Mouse (Mus musculus): ENCODE measurements around the gene Map4k3. TPM values are rescaled to one million over a fixed set of nuclear protein-coding genes. Genes with fewer than 3 reads are reported as not detected.
A peak's percentile ranks its signal among the peaks of the same experiment; 100 is the strongest.

Map4k3 gene
- polyA plus RNA-seq (2014; fragmentation: Nextera tagmentation; extraction: Ambion mirVana) = 34.0 and 40.6 TPM in 2 replicates

DNA sequence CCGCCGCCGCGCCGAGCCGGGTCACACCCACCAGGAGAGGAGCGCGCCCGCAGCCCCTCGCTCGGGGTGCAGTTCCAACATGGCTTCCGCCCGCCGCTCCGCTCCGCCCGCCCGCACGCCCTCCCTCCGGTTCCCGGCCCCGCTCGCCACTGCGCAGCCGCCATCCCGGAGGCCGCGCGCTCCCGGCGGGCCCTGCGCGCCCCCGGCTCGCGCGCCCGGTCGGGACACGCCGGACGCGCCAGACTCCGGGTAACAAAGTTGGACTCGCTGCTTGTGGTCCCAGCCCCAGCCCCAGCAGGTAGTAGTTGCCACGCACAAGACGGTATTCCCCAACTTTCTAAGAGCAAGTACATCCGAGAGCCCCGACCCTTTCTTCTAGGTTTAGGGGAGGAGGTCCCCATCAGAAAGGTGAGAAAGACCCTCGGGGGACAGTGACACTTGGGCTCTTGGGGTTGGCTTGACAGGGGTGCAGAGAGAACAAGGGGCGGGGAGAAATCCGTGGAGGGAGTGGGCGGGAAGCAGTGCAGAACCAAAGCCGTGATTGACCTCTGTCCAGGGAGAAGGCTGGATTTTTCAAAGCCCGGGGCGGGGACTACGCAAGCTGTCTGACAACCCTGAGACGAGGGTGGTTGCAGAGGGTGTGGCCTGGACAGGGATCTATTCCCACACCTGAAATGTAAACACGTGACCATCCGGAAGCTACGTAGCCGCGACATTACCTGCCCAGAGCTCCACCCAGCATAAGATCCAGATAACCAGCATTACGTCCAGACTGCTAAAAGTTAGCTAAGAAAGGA lies at the start of gene Map4k3:
Map4k3 (minus strand) TSS at position 424 of the 797 bp plus-strand sequence.
- ATAC-seq (ENCODE audit: low read depth) = peak; percentile 95
- Histone ChIP-seq H3K27ac (ENCODE audit: low read depth, low read length) (peak within 1 kb of the TSS; percentile 93), H3K9me3 (ENCODE audit: control insufficient read depth, low read length) (no peaks in the 10 kb centered on the region), H3K27me3 (ENCODE audit: control insufficient read depth, insufficient read depth, low read length) (no peaks in the 10 kb centered on the region), H3K4me2 (ENCODE audit: low read depth, low read length) (peak within 1 kb of the TSS; percentile 73), H3K4me1 (ENCODE audit: control insufficient read depth, insufficient read depth, low read length) (peaks cover 17% of the 10 kb centered on the region), H3K4me3 (ENCODE audit: low read depth, low read length) (peak within 1 kb of the TSS; percentile 97), H3K36me3 (ENCODE audit: control insufficient read depth, insufficient read depth, low read length) (no peaks in the 10 kb centered on the region), H3K9ac (replicated peaks; ENCODE audit: low read depth, low read length) (peak within 1 kb of the TSS; percentile 98)
- WGBS = under 1% methylated on average over 46 of the region's 64 CpGs

- WGBS = 97% methylated on average over 1 of the region's 1 CpGs
- ATAC-seq (ENCODE audit: low read depth) = no peak
- Histone ChIP-seq H3K36me3 (ENCODE audit: control insufficient read depth, insufficient read depth, low read length) (no peaks in the 10 kb centered on the region), H3K4me1 (ENCODE audit: control insufficient read depth, insufficient read depth, low read length) (peaks cover 8% of the 10 kb centered on the region; the same call in 1 of the 2 replicates), H3K4me3 (ENCODE audit: low read depth, low read length) (no peak overlapping the region), H3K9ac (replicated peaks; ENCODE audit: low read depth, low read length) (no peak overlapping the region), H3K27ac (ENCODE audit: low read depth, low read length) (no peak overlapping the region), H3K9me3 (ENCODE audit: control insufficient read depth, low read length) (no peaks in the 10 kb centered on the region), H3K27me3 (ENCODE audit: control insufficient read depth, insufficient read depth, low read length) (no peaks in the 10 kb centered on the region), H3K4me2 (ENCODE audit: low read depth, low read length) (no peak overlapping the region)
These were observed 49.3 kb upstream of the Map4k3 start for GRCm38 (mm10) chr17:80777581-80777980.

DNA sequence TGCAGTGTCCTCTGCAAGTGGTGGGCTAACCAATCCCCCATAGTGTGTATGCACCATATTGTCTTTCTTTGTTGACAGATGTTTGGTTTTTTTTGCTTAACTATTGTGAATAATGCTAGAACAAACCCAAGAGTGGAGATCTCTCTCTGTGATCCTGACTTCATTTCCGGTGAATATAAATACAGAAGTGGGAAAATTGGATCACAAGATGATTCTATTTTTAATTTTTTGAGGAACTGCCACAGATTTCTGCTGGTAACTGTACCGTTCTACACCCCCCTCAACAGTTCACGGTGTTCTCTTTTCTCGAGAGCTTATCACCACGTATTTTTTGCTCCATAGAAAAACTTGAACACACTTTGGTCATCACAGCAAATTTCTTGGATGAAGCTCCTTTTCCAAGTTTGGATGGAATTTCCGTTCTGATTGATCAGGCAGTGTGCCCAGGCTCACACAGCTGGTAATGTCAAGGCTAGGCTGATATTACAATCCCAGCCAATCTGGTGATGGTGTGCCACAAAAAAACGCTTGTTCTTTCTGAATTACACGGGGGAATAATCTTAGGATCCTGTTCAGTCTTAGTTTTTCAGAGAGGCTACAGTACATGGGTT lies 47.0 kb upstream of the Map4k3 start:
- no peak for ATAC-seq (ENCODE audit: low read depth)
- H3K27ac ChIP-seq (ENCODE audit: low read depth, low read length) = no peak overlapping the region
- no peak overlapping the region for H3K9ac ChIP-seq (replicated peaks; ENCODE audit: low read depth, low read length)
- no peak overlapping the region for H3K4me3 ChIP-seq (ENCODE audit: low read depth, low read length)
- no peak overlapping the region for H3K4me2 ChIP-seq (ENCODE audit: low read depth, low read length)
- 81% methylated on average over 8 of the region's 8 CpGs for WGBS
- no peaks in the 10 kb centered on the region for H3K27me3 ChIP-seq (ENCODE audit: control insufficient read depth, insufficient read depth, low read length)
- H3K36me3 ChIP-seq (ENCODE audit: control insufficient read depth, insufficient read depth, low read length) = no peaks in the 10 kb centered on the region
- peaks cover 4% of the 10 kb centered on the region; the same call in 1 of the 2 replicates for H3K4me1 ChIP-seq (ENCODE audit: control insufficient read depth, insufficient read depth, low read length)
- no peaks in the 10 kb centered on the region for H3K9me3 ChIP-seq (ENCODE audit: control insufficient read depth, low read length)

- ATAC-seq (ENCODE audit: low read depth) = no peak
- H3K27ac ChIP-seq (ENCODE audit: low read depth, low read length) = no peak overlapping the region
These were observed 44.5 kb upstream of the Map4k3 start for GRCm38 (mm10) chr17:80772545-80773453.

GRCm38 (mm10) chr17:80770065-80770464 lies 41.8 kb upstream of the Map4k3 start:
- WGBS = 77% methylated on average over 1 of the region's 1 CpGs
- no peak for ATAC-seq (ENCODE audit: low read depth)
- H3K9ac ChIP-seq (replicated peaks; ENCODE audit: low read depth, low read length) = no peak overlapping the region

More at GRCm38 (mm10) chr17:80772545-80773453, 44.5 kb upstream of the Map4k3 start:
- H3K4me3 ChIP-seq (ENCODE audit: low read depth, low read length) = no peak overlapping the region
- no peak overlapping the region for H3K4me2 ChIP-seq (ENCODE audit: low read depth, low read length)
- no peak overlapping the region for H3K9ac ChIP-seq (replicated peaks; ENCODE audit: low read depth, low read length)
- no peaks in the 10 kb centered on the region for H3K27me3 ChIP-seq (ENCODE audit: control insufficient read depth, insufficient read depth, low read length)
- peaks cover 3% of the 10 kb centered on the region; the same call in 1 of the 2 replicates for H3K4me1 ChIP-seq (ENCODE audit: control insufficient read depth, insufficient read depth, low read length)
- H3K36me3 ChIP-seq (ENCODE audit: control insufficient read depth, insufficient read depth, low read length) = no peaks in the 10 kb centered on the region
- H3K9me3 ChIP-seq (ENCODE audit: control insufficient read depth, low read length) = no peaks in the 10 kb centered on the region
- 68% methylated on average over 14 of the region's 14 CpGs for WGBS

DNA sequence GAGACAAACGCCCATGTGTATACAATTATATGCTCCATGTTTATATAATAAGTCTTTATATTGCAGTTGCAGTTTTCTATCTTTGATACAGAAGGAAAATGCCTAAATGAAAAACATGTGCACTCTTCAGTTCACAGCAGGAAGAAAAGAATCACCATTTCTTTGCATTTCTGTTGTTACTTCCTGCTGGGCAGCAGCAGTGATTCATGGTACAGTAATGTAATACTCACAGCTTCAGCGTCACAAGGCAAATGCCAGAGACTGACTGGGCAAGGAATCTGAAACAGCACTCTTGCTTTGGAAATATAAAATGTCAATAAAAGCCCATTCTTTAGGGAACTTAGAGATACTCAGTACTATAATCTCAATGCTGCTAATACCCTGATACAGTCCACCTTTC lies 36.9 kb upstream of the Map4k3 start:
- Histone ChIP-seq H3K27ac (ENCODE audit: low read depth, low read length) (no peak overlapping the region), H3K4me2 (ENCODE audit: low read depth, low read length) (no peak overlapping the region), H3K9ac (replicated peaks; ENCODE audit: low read depth, low read length) (no peak overlapping the region), H3K4me3 (ENCODE audit: low read depth, low read length) (no peak overlapping the region), H3K9me3 (ENCODE audit: control insufficient read depth, low read length) (no peaks in the 10 kb centered on the region), H3K4me1 (ENCODE audit: control insufficient read depth, insufficient read depth, low read length) (no peaks in the 10 kb centered on the region), H3K27me3 (ENCODE audit: control insufficient read depth, insufficient read depth, low read length) (no peaks in the 10 kb centered on the region), H3K36me3 (ENCODE audit: control insufficient read depth, insufficient read depth, low read length) (no peaks in the 10 kb centered on the region)
- no peak for ATAC-seq (ENCODE audit: low read depth)
- 50% methylated on average over 2 of the region's 2 CpGs for WGBS

More at GRCm38 (mm10) chr17:80770065-80770464, 41.8 kb upstream of the Map4k3 start:
- Histone ChIP-seq H3K4me2 (ENCODE audit: low read depth, low read length) (no peak overlapping the region), H3K4me1 (ENCODE audit: control insufficient read depth, insufficient read depth, low read length) (peaks cover 3% of the 10 kb centered on the region; the same call in 1 of the 2 replicates), H3K36me3 (ENCODE audit: control insufficient read depth, insufficient read depth, low read length) (no peaks in the 10 kb centered on the region), H3K4me3 (ENCODE audit: low read depth, low read length) (no peak overlapping the region), H3K27ac (ENCODE audit: low read depth, low read length) (no peak overlapping the region), H3K27me3 (ENCODE audit: control insufficient read depth, insufficient read depth, low read length) (no peaks in the 10 kb centered on the region), H3K9me3 (ENCODE audit: control insufficient read depth, low read length) (no peaks in the 10 kb centered on the region)

DNA sequence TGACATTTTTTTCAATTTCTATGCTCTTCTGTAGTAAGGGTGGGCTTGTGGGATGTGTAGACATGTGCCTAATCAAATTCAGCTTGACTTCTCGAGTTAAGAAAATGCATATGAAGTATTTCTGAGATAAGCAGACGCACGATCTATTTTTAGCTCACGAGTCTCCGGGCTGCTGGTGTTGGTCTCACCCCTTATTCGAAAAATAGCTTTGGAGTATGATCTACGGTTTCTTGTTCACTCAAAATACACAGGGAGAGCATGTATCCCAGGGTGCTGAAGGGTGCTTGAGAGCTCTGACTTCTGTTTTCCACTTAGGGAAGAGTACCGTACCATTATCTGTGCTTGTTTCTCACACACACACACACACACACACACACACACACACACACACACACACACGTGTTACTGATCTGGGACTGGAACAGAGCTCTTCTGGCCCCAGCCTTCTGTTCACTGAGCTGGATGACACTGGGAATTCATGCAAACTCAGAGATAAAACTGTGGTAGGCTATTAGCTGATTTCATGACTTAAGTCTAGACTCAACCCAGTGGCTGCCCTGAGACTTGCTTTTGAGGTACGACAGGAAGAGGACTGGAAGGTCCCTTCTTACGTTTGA lies 34.9 kb upstream of the Map4k3 start:
- no peaks in the 10 kb centered on the region for H3K4me1 ChIP-seq (ENCODE audit: control insufficient read depth, insufficient read depth, low read length)
- no peak overlapping the region for H3K4me2 ChIP-seq (ENCODE audit: low read depth, low read length)
- H3K4me3 ChIP-seq (ENCODE audit: low read depth, low read length) = no peak overlapping the region
- no peak overlapping the region for H3K27ac ChIP-seq (ENCODE audit: low read depth, low read length)
- WGBS = 81% methylated on average over 11 of the region's 11 CpGs
- H3K9ac ChIP-seq (replicated peaks; ENCODE audit: low read depth, low read length) = no peak overlapping the region
- no peak for ATAC-seq (ENCODE audit: low read depth)
- no peaks in the 10 kb centered on the region for H3K9me3 ChIP-seq (ENCODE audit: control insufficient read depth, low read length)
- H3K36me3 ChIP-seq (ENCODE audit: control insufficient read depth, insufficient read depth, low read length) = no peaks in the 10 kb centered on the region
- no peaks in the 10 kb centered on the region for H3K27me3 ChIP-seq (ENCODE audit: control insufficient read depth, insufficient read depth, low read length)

- ATAC-seq (ENCODE audit: low read depth) = no peak
- WGBS = 78% methylated on average over 9 of the region's 9 CpGs
- H3K4me2 ChIP-seq (ENCODE audit: low read depth, low read length) = no peak overlapping the region
These were observed 34.2 kb upstream of the Map4k3 start for GRCm38 (mm10) chr17:80762391-80763040.

More at GRCm38 (mm10) chr17:80762391-80763040, 34.2 kb upstream of the Map4k3 start:
- Histone ChIP-seq H3K9ac (replicated peaks; ENCODE audit: low read depth, low read length) (no peak overlapping the region), H3K4me1 (ENCODE audit: control insufficient read depth, insufficient read depth, low read length) (no peaks in the 10 kb centered on the region), H3K4me3 (ENCODE audit: low read depth, low read length) (no peak overlapping the region), H3K9me3 (ENCODE audit: control insufficient read depth, low read length) (no peaks in the 10 kb centered on the region), H3K27me3 (ENCODE audit: control insufficient read depth, insufficient read depth, low read length) (no peaks in the 10 kb centered on the region), H3K27ac (ENCODE audit: low read depth, low read length) (no peak overlapping the region), H3K36me3 (ENCODE audit: control insufficient read depth, insufficient read depth, low read length) (no peaks in the 10 kb centered on the region)

Data from neural tube, embryonic 14.5 days (tissue).